Mouse (Mus musculus): ENCODE data around the gene Gdap2. TPM values are rescaled to one million over a fixed set of nuclear protein-coding genes. Genes with fewer than 3 reads are reported as not detected.

Gene Gdap2
- polyA plus RNA-seq, 1 experiment from 2014 or later, result 27.8 TPM

Other genes with a start within 250 kb of the Gdap2 start
- 58.1 and 64.6 TPM in 2 replicates for gene Wdr3, start within 50 bp of the Gdap2 start, polyA plus RNA-seq (2016; fragmentation: Nextera tagmentation; extraction: Ambion mirVana)

Measured in embryonic facial prominence, embryonic 10.5 days (tissue).